Mouse (Mus musculus) MN1 (cell line): ENCODE results near the gene Slc1a4.

Source experiments
- DNase-seq: peaks from one replicate; pipeline ENCODE4 v3.0.0-alpha.2; 2016; ENCODE audit warnings: low spot score

The Slc1a4 gene

GRCm38 (mm10) chr11:20325073-20325694 lies 7.3 kb downstream of the Slc1a4 start:
- DNase-seq = no peak

GRCm38 (mm10) chr11:20324006-20324405 lies 8.5 kb downstream of the Slc1a4 start:
- no peak for DNase-seq

- no peak for DNase-seq
Observed at GRCm38 (mm10) chr11:20322366-20322765, 10.1 kb downstream of the Slc1a4 start.

- no peak for DNase-seq
Observed at GRCm38 (mm10) chr11:20320661-20321060, 11.9 kb downstream of the Slc1a4 start.

GRCm38 (mm10) chr11:20318659-20319454 lies 13.7 kb downstream of the Slc1a4 start:
- DNase-seq = no peak

GRCm38 (mm10) chr11:20313576-20313975 lies 18.9 kb downstream of the Slc1a4 start:
- DNase-seq = no peak

- peak; percentile 34 for DNase-seq
Observed at GRCm38 (mm10) chr11:20309044-20309443, 23.5 kb downstream of the Slc1a4 start.

GRCm38 (mm10) chr11:20307409-20307808 lies 25.1 kb downstream of the Slc1a4 start:
- DNase-seq = no peak

- DNase-seq = no peak
Observed at GRCm38 (mm10) chr11:20305641-20306040, 26.9 kb downstream of the Slc1a4 start.

GRCm38 (mm10) chr11:20304341-20304740 lies 28.2 kb downstream of the Slc1a4 start:
- peak; percentile 37 for DNase-seq

- DNase-seq = no peak
Observed at GRCm38 (mm10) chr11:20301332-20301731, 31.2 kb downstream of the Slc1a4 start.

GRCm38 (mm10) chr11:20300850-20301249 lies 31.7 kb downstream of the Slc1a4 start:
- no peak for DNase-seq

GRCm38 (mm10) chr11:20299900-20300299 lies 32.6 kb downstream of the Slc1a4 start:
- DNase-seq = no peak

GRCm38 (mm10) chr11:20284463-20284862 lies 48.0 kb downstream of the Slc1a4 start:
- DNase-seq = no peak

GRCm38 (mm10) chr11:20282601-20283219 lies 49.8 kb downstream of the Slc1a4 start:
- no peak for DNase-seq

- peak; percentile 67 for DNase-seq
Observed at GRCm38 (mm10) chr11:20280982-20281381, 51.5 kb downstream of the Slc1a4 start.

- DNase-seq = no peak
Observed at GRCm38 (mm10) chr11:20278702-20279101, 53.8 kb downstream of the Slc1a4 start.

GRCm38 (mm10) chr11:20277106-20277505 lies 55.4 kb downstream of the Slc1a4 start:
- DNase-seq = no peak

- no peak for DNase-seq
Observed at GRCm38 (mm10) chr11:20275974-20276373, 56.5 kb downstream of the Slc1a4 start.

- DNase-seq = no peak
Observed at GRCm38 (mm10) chr11:20269885-20270284, 62.6 kb downstream of the Slc1a4 start.

- peak; percentile 74 for DNase-seq
Observed at GRCm38 (mm10) chr11:20262628-20263380, 69.7 kb downstream of the Slc1a4 start.

GRCm38 (mm10) chr11:20254791-20255190 lies 77.7 kb downstream of the Slc1a4 start:
- no peak for DNase-seq
